Mouse (Mus musculus) heart, embryonic 12.5 days (tissue): ENCODE data around the gene Hhipl1. TPM values are rescaled to one million over a fixed set of nuclear protein-coding genes. Genes with fewer than 3 reads are reported as not detected.

Source experiments
- ATAC-seq: fragments of 200-750 bp; cut with Nextera tagmentation; 2 replicates; pipeline ENCODE4 v1.8.0; 2017; ENCODE audit warnings: moderate TSS enrichment, moderate library complexity; ENCODE audit not compliant: insufficient number of reproducible peaks, low FRiP score
- H3K27ac ChIP-seq: fragments of 300-500 bp; sonication (generic); 2 replicates; pipeline ENCODE4 v1.5.1; 2016; ENCODE audit warnings: mild to moderate bottlenecking, moderate library complexity; ENCODE audit not compliant: poor library complexity, severe bottlenecking
- H3K27me3 ChIP-seq: fragments of 300-500 bp; sonication (generic); replicated peaks from 2 replicates; pipeline ENCODE4 v1.6.1; 2016; ENCODE audit warnings: mild to moderate bottlenecking, moderate library complexity
- H3K36me3 ChIP-seq: fragments of 300-500 bp; sonication (generic); 2 replicates; pipeline ENCODE4 v1.6.1; 2016; ENCODE audit warnings: mild to moderate bottlenecking, moderate library complexity
- H3K4me1 ChIP-seq: fragments of 300-500 bp; sonication (generic); replicated peaks from 2 replicates; pipeline ENCODE4 v1.6.1; 2016; ENCODE audit warnings: mild to moderate bottlenecking
- H3K4me2 ChIP-seq: fragments of 300-500 bp; sonication (generic); 2 replicates; pipeline ENCODE4 v1.6.1; 2016; ENCODE audit warnings: mild to moderate bottlenecking, moderate library complexity
- H3K4me3 ChIP-seq: fragments of 300-500 bp; sonication (generic); 2 replicates; pipeline ENCODE4 v1.5.1; 2016; ENCODE audit warnings: mild to moderate bottlenecking
- H3K9ac ChIP-seq: fragments of 300-500 bp; sonication (generic); 2 replicates; pipeline ENCODE4 v1.6.1; 2016; ENCODE audit warnings: mild to moderate bottlenecking, moderate library complexity
- H3K9me3 ChIP-seq: fragments of 300-500 bp; sonication (generic); replicated peaks from 2 replicates; pipeline ENCODE4 v1.6.1; 2016; ENCODE audit warnings: mild to moderate bottlenecking, moderate library complexity
- WGBS: fragments of 180-500 bp; shearing (Covaris S2); methylation state at CpG from one replicate; pipeline ENCODE4 v1.1.7; 2016; 5-methylcytosine and 5-hydroxymethylcytosine counted together
- polyA plus RNA-seq: library from polyadenylated mRNA; unstranded; fragments of >200 nt; fragmentation: Nextera tagmentation; extraction: Ambion mirVana; gene quantifications from 2 replicates; pipeline ENCODE4 v1.2.1, GENCODE M21; 2016

Gene Hhipl1
- polyA plus RNA-seq, 1 experiment from 2014 or later = 0.82 TPM

GRCm38 (mm10) chr12:108284455-108285224 lies 21.4 kb upstream of the Hhipl1 start:
- Histone ChIP-seq H3K9ac (no peak overlapping the region), H3K27me3 (no peaks in the 10 kb centered on the region), H3K4me2 (peak overlapping the region; percentile 2; the same call in 1 of the 2 replicates), H3K9me3 (no peaks in the 10 kb centered on the region), H3K4me3 (no peak overlapping the region), H3K27ac (no peak overlapping the region), H3K4me1 (peaks cover 16% of the 10 kb centered on the region), H3K36me3 (no peaks in the 10 kb centered on the region)
- WGBS = 34% methylated on average over 14 of the region's 14 CpGs
- ATAC-seq = no peak

DNA sequence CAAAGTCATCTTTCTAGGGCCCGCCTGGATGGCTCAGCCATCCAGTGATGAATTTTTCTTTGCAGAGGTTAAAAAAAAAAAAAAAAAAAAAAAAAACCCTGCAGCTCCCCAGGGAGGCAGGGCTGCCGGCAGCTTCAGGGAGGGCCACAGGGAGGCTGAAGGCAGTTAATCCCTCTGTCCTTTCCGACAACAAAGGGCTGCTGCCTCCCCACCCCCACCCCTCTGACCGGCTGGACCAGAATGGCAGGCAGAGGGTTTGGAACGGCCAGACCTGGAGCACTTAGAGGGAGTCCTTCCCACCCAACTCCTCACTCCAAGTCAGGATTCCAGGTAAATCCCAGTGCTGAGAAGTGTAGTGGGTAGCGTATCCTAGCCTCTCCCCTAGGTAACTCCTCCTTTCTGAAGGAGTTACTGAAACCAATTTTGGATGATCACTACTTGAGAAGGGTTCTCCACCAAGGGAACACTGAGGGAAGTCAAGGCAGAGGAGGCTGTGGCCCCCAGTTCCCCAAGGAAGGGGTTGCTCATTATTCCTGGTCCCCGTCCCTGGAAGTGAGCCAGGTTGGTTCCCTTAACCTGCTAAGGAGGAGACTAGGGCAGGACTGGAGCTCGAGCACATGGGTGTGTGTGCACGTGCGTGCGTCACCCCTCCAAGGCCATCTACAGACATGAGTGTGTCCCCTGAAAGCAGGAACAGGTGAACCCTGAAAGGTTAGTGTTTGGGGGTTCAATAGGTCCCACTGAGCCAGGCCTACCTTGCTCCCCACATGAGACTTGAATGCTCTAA lies 20.7 kb upstream of the Hhipl1 start:
- Histone ChIP-seq H3K9ac (no peak overlapping the region), H3K27me3 (no peaks in the 10 kb centered on the region), H3K36me3 (no peaks in the 10 kb centered on the region), H3K4me1 (peaks cover 16% of the 10 kb centered on the region), H3K9me3 (no peaks in the 10 kb centered on the region), H3K27ac (no peak overlapping the region), H3K4me3 (no peak overlapping the region), H3K4me2 (peak overlapping the region; percentile 2; the same call in 1 of the 2 replicates)
- no peak for ATAC-seq
- WGBS = 32% methylated on average over 11 of the region's 11 CpGs

DNA sequence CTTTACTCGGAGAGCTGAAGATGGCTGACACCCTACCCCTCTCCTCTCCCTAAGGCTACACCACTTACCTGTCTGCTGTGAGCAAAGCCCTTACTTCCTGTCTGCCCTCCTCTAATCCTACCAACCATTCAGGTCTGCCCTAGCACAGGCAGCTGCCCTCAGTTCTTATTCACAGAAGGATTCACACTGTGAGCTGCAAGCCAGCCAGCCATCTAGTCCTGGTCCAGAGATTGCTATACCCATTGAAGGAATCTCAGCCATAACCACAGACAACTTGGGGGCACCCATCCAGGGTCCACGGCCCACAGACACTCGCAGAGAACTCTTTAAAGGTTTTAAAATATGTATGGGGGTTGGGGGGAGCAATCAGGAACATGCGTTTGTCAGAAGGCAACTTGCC lies 19.7 kb upstream of the Hhipl1 start:
- Histone ChIP-seq H3K27me3 (no peaks in the 10 kb centered on the region), H3K4me1 (peaks cover 16% of the 10 kb centered on the region), H3K9ac (no peak overlapping the region), H3K27ac (no peak overlapping the region), H3K9me3 (no peaks in the 10 kb centered on the region), H3K4me2 (no peak overlapping the region), H3K4me3 (no peak overlapping the region), H3K36me3 (no peaks in the 10 kb centered on the region)
- ATAC-seq = no peak
- 75% methylated on average over 4 of the region's 4 CpGs for WGBS

GRCm38 (mm10) chr12:108287011-108287410 lies 19.1 kb upstream of the Hhipl1 start:
- 88% methylated on average over 8 of the region's 8 CpGs for WGBS
- Histone ChIP-seq H3K4me3 (no peak overlapping the region), H3K4me2 (no peak overlapping the region), H3K4me1 (peaks cover 16% of the 10 kb centered on the region), H3K27ac (no peak overlapping the region), H3K9me3 (no peaks in the 10 kb centered on the region), H3K27me3 (no peaks in the 10 kb centered on the region), H3K9ac (no peak overlapping the region), H3K36me3 (no peaks in the 10 kb centered on the region)
- no peak for ATAC-seq

GRCm38 (mm10) chr12:108288127-108288880 lies 17.8 kb upstream of the Hhipl1 start:
- 71% methylated on average over 19 of the region's 19 CpGs for WGBS
- Histone ChIP-seq H3K4me2 (no peak overlapping the region), H3K27ac (no peak overlapping the region), H3K27me3 (no peaks in the 10 kb centered on the region), H3K4me3 (no peak overlapping the region), H3K9me3 (no peaks in the 10 kb centered on the region), H3K36me3 (no peaks in the 10 kb centered on the region), H3K4me1 (peaks cover 21% of the 10 kb centered on the region), H3K9ac (no peak overlapping the region)
- no peak for ATAC-seq

DNA sequence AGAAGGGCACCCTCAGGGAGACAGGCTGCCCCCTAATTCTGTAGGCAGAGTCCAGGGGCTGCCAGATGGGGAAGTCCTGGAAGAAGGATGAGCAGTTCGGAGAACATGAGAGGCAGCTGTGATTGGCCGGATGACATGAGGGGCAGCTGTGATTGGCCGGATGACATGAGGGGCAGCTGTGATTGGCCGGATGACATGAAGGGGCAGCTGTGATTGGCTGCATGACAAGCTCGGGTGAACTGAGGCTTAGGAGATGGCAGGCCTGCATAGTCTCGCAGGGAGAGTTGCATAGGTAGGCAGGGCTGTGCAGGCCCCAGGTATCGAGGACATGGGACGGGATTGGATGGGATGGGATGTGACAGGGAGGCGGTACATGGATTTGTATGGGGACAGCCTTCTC lies 13.7 kb upstream of the Hhipl1 start:
- H3K27ac ChIP-seq = no peak overlapping the region
- H3K4me3 ChIP-seq = no peak overlapping the region
- H3K4me2 ChIP-seq = 0 out of 2 replicates have a peak overlapping the region, but pooled peaks have one; percentile 50
- H3K9me3 ChIP-seq = 0 out of 2 replicates have a peak, but pooled peaks cover 3% of the 10 kb centered on the region
- peak; percentile 66 for ATAC-seq
- no peaks in the 10 kb centered on the region for H3K36me3 ChIP-seq
- no peak overlapping the region for H3K9ac ChIP-seq
- 10% methylated on average over 9 of the region's 9 CpGs for WGBS
- no peaks in the 10 kb centered on the region; the same call in 1 of the 2 replicates for H3K27me3 ChIP-seq
- peaks cover 5% of the 10 kb centered on the region for H3K4me1 ChIP-seq

GRCm38 (mm10) chr12:108292957-108293356 lies 13.1 kb upstream of the Hhipl1 start:
- H3K27ac ChIP-seq = no peak overlapping the region
- H3K4me1 ChIP-seq = peaks cover 5% of the 10 kb centered on the region
- H3K27me3 ChIP-seq = no peaks in the 10 kb centered on the region; the same call in 1 of the 2 replicates
- H3K4me2 ChIP-seq = peak overlapping the region; percentile 50
- no peak overlapping the region for H3K4me3 ChIP-seq
- 4% methylated on average over 8 of the region's 8 CpGs for whole genome bisulfite sequencing
- H3K9me3 ChIP-seq = 0 out of 2 replicates have a peak, but pooled peaks cover 3% of the 10 kb centered on the region
- H3K36me3 ChIP-seq = no peaks in the 10 kb centered on the region
- ATAC-seq = no peak
- no peak overlapping the region for H3K9ac ChIP-seq

GRCm38 (mm10) chr12:108294620-108295019 lies 11.4 kb upstream of the Hhipl1 start:
- Histone ChIP-seq H3K27me3 (no peaks in the 10 kb centered on the region; the same call in 1 of the 2 replicates), H3K27ac (no peak overlapping the region), H3K9ac (no peak overlapping the region), H3K36me3 (no peaks in the 10 kb centered on the region), H3K4me1 (peaks cover 5% of the 10 kb centered on the region), H3K4me3 (no peak overlapping the region), H3K9me3 (0 out of 2 replicates have a peak, but pooled peaks cover 6% of the 10 kb centered on the region), H3K4me2 (no peak overlapping the region)
- ATAC-seq = no peak
- WGBS = 64% methylated on average over 3 of the region's 3 CpGs

DNA sequence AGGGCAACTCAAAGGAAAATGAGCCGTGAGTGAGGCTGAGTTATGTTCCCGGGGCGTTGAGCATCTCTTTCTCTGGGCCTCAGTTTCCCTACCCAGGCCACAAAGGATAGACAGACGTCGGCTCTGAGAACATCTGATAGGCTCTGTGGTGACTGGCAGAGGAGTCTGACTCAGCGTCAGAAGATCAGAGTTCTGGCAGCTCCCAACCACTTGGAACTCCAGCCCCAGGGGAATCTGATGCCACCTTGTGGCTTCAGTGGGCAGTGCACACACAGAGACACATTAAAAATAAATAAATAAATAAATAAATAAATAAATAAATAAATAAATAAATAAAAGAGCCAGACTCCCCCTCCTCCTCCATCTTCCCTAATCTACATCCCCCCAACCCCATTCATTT lies 9.0 kb upstream of the Hhipl1 start:
- no peak overlapping the region for H3K9ac ChIP-seq
- peaks cover 5% of the 10 kb centered on the region for H3K4me1 ChIP-seq
- H3K9me3 ChIP-seq = 0 out of 2 replicates have a peak, but pooled peaks cover 6% of the 10 kb centered on the region
- H3K4me2 ChIP-seq = no peak overlapping the region
- H3K4me3 ChIP-seq = no peak overlapping the region
- H3K27ac ChIP-seq = no peak overlapping the region
- 78% methylated on average over 6 of the region's 6 CpGs for WGBS
- no peaks in the 10 kb centered on the region for H3K36me3 ChIP-seq
- H3K27me3 ChIP-seq = no peaks in the 10 kb centered on the region; the same call in 1 of the 2 replicates
- ATAC-seq = no peak

DNA sequence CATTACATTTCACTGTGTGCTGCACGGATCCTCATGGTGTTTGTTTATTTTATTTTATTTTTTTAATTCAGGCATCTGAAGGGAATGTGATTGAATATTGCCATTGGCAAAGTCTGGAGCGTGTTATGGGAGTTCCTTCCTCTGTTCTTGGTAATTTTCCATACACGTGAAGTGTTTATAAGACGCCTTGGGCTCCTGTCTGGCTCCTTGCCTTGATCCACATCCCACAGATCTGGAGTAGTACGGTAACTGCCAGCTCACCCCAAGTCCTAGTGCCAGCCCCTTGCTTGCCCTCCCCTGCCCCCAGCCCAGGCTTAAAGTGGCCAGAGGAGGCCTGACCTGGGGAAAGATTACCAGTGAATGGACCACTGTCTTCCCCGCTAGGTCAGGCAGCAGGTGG lies 5.1 kb upstream of the Hhipl1 start:
- 75% methylated on average over 6 of the region's 6 CpGs for WGBS
- Histone ChIP-seq H3K9me3 (0 out of 2 replicates have a peak, but pooled peaks cover 6% of the 10 kb centered on the region), H3K27ac (no peak overlapping the region), H3K4me3 (no peak overlapping the region), H3K4me1 (peaks cover 3% of the 10 kb centered on the region; the same call in 1 of the 2 replicates), H3K9ac (no peak overlapping the region), H3K4me2 (no peak overlapping the region), H3K36me3 (no peaks in the 10 kb centered on the region), H3K27me3 (peaks cover 28% of the 10 kb centered on the region)
- ATAC-seq = no peak
